Mouse (Mus musculus) kidney, embryonic 14.5 days (tissue): ENCODE data around the gene Znrf3. TPM values are rescaled to one million over a fixed set of nuclear protein-coding genes. Genes with fewer than 3 reads are reported as not detected.

Experiments used
- ATAC-seq: fragments of 200-750 bp; cut with Nextera tagmentation; 2 replicates; pipeline ENCODE4 v1.8.0; 2017; ENCODE audit warnings: moderate number of reproducible peaks, mild to moderate bottlenecking, moderate TSS enrichment, moderate library complexity; ENCODE audit not compliant: low FRiP score, low TSS enrichment
- H3K27ac ChIP-seq: fragments of 300-500 bp; sonication (generic); 2 replicates; pipeline ENCODE4 v1.5.1; 2014; ENCODE audit warnings: low read depth, mild to moderate bottlenecking, low read length, moderate library complexity, mixed read lengths
- H3K27me3 ChIP-seq: fragments of 300-500 bp; sonication (generic); 2 replicates; pipeline ENCODE4 v1.6.1; 2014; ENCODE audit warnings: mild to moderate bottlenecking, low read length; ENCODE audit not compliant: control insufficient read depth, insufficient read depth
- H3K36me3 ChIP-seq: fragments of 300-500 bp; sonication (generic); 2 replicates; pipeline ENCODE4 v1.6.1; 2014; ENCODE audit warnings: low read length, mixed read lengths; ENCODE audit not compliant: control insufficient read depth, insufficient read depth
- H3K4me1 ChIP-seq: fragments of 300-500 bp; sonication (generic); 2 replicates; pipeline ENCODE4 v1.6.1; 2014; ENCODE audit warnings: low read length, mixed read lengths; ENCODE audit not compliant: control insufficient read depth, insufficient read depth
- H3K4me2 ChIP-seq: fragments of 300-500 bp; sonication (generic); replicated peaks from 2 replicates; pipeline ENCODE4 v1.6.1; 2014; ENCODE audit warnings: low read depth, mild to moderate bottlenecking, low read length
- H3K4me3 ChIP-seq: fragments of 300-500 bp; sonication (generic); 2 replicates; pipeline ENCODE4 v1.5.1; 2014; ENCODE audit warnings: mild to moderate bottlenecking, low read length
- H3K9ac ChIP-seq: fragments of 300-500 bp; sonication (generic); 2 replicates; pipeline ENCODE4 v1.6.1; 2014; ENCODE audit warnings: low read depth, mild to moderate bottlenecking, low read length, moderate library complexity
- H3K9me3 ChIP-seq: fragments of 300-500 bp; sonication (generic); 2 replicates; pipeline ENCODE4 v1.6.1; 2016; ENCODE audit warnings: low read length; ENCODE audit not compliant: control insufficient read depth
- WGBS: fragments of 180-500 bp; shearing (Covaris S2); extraction: QIAGEN DNeasy Blood & Tissue Kit; methylation state at CpG from one replicate; pipeline ENCODE4 v1.1.7; 2014; 5-methylcytosine and 5-hydroxymethylcytosine counted together
- polyA plus RNA-seq: library from polyadenylated mRNA; unstranded; fragments of >200 nt; fragmentation: Nextera tagmentation; extraction: Ambion mirVana; gene quantifications from 2 replicates; pipeline ENCODE4 v1.2.1, GENCODE M21; 2014

The Znrf3 gene
- polyA plus RNA-seq, 1 experiment from 2014 or later, result 20.6 TPM

DNA sequence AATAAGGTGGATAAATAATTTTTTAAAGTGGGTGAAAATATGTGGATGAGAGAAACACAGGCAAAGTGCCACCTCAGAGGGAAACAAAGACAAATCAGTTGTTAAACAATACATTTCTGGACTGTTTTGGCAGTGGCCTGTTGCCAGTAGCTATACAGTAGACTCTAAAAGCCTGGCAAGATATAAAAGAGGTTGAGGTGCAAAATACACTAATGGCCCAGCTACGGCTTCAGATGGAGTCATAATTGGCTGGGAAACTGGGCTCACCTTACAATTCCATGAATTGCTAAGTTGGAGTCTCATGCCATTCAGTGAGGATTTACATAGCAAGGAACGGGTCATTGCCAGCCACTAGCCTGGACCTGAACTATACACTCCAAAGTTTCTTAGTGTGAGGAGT, 62.0 kb downstream of the Znrf3 start:
- Histone ChIP-seq H3K4me3 (no peak overlapping the region), H3K9me3 (no peaks in the 10 kb centered on the region), H3K36me3 (no peaks in the 10 kb centered on the region), H3K9ac (no peak overlapping the region), H3K27ac (no peak overlapping the region), H3K27me3 (no peaks in the 10 kb centered on the region), H3K4me1 (no peaks in the 10 kb centered on the region), H3K4me2 (no peak overlapping the region)
- WGBS, result 62% methylated on average over 2 of the region's 2 CpGs
- ATAC-seq, result no peak

DNA sequence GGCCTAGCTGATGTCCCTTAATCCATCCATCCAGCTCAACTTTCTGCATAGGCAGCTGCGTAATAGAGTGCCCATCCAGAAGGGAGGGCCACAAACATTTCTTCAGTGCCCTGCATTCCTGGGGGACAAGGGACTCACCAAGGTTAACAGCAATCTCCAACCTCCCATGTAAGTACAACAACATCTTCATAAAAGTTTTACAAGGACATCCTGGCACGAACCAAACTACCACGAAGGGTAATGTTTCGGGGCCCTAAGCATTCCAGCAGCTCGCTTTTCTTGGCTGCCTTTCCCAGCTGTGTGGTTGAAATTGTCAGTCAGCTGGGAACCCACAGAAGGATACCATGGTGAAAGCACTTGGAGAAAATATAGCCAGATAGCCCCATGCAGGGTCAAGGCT, 63.4 kb downstream of the Znrf3 start:
- H3K4me2 ChIP-seq, result no peak overlapping the region
- H3K27me3 ChIP-seq, result no peaks in the 10 kb centered on the region
- no peaks in the 10 kb centered on the region for H3K9me3 ChIP-seq
- no peak overlapping the region for H3K4me3 ChIP-seq
- ATAC-seq, result no peak
- H3K27ac ChIP-seq, result no peak overlapping the region
- no peak overlapping the region for H3K9ac ChIP-seq
- H3K4me1 ChIP-seq, result no peaks in the 10 kb centered on the region
- WGBS, result 64% methylated on average over 5 of the region's 5 CpGs
- no peaks in the 10 kb centered on the region for H3K36me3 ChIP-seq

GRCm38 (mm10) chr11:5380275-5380674, 64.4 kb downstream of the Znrf3 start:
- Histone ChIP-seq H3K27me3 (no peaks in the 10 kb centered on the region), H3K27ac (no peak overlapping the region), H3K9me3 (no peaks in the 10 kb centered on the region), H3K4me3 (no peak overlapping the region), H3K4me2 (no peak overlapping the region), H3K9ac (no peak overlapping the region), H3K36me3 (no peaks in the 10 kb centered on the region), H3K4me1 (no peaks in the 10 kb centered on the region)
- ATAC-seq, result no peak
- WGBS, result 84% methylated on average over 3 of the region's 3 CpGs

DNA sequence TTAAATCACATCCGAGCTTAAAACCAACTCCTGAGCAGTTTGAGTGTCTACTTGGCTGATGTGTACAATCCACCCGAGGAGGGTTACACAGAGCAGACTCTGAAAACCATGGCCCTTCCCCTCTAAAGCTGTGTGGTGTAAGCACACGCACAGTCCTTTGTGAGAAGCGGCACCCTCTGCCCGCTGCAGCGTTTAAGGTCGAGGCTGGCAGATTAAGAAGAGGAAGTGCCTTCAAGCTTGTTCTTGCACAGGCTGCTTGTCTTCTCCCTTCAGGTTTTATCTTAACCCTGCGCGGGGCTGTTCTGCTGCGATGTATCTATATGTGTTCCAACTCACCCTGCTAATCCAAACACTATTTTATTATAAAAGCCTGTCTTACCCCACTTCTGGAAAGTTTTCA, 75.5 kb downstream of the Znrf3 start:
- H3K36me3 ChIP-seq, result no peaks in the 10 kb centered on the region
- H3K9me3 ChIP-seq, result no peaks in the 10 kb centered on the region
- H3K4me3 ChIP-seq, result no peak overlapping the region
- no peak for ATAC-seq
- H3K27ac ChIP-seq, result no peak overlapping the region
- 71% methylated on average over 10 of the region's 10 CpGs for WGBS
- no peaks in the 10 kb centered on the region for H3K4me1 ChIP-seq
- no peaks in the 10 kb centered on the region for H3K27me3 ChIP-seq
- no peak overlapping the region for H3K4me2 ChIP-seq
- no peak overlapping the region for H3K9ac ChIP-seq

DNA sequence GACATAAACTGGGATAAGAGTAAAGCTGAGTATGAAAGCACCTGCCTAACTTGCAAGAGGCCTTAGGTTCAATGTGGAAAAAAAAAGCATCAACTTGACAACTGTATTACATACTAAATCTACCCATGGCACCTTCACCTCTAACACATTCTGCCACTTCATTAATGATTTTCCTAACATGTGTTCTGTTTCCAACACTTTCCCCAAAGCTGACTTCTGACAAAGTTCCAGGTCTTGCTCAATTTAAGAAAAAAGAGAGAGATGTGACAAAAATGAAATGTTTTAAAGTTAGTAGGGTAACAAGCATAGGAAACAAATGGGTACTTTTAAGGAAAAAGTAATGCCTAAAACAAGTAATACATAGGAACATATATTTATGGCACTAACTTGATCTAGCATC, 76.2 kb downstream of the Znrf3 start:
- Histone ChIP-seq H3K27me3 (no peaks in the 10 kb centered on the region), H3K27ac (no peak overlapping the region), H3K4me1 (no peaks in the 10 kb centered on the region), H3K36me3 (no peaks in the 10 kb centered on the region), H3K9ac (no peak overlapping the region), H3K4me2 (no peak overlapping the region), H3K4me3 (no peak overlapping the region), H3K9me3 (no peaks in the 10 kb centered on the region)
- no peak for ATAC-seq

DNA sequence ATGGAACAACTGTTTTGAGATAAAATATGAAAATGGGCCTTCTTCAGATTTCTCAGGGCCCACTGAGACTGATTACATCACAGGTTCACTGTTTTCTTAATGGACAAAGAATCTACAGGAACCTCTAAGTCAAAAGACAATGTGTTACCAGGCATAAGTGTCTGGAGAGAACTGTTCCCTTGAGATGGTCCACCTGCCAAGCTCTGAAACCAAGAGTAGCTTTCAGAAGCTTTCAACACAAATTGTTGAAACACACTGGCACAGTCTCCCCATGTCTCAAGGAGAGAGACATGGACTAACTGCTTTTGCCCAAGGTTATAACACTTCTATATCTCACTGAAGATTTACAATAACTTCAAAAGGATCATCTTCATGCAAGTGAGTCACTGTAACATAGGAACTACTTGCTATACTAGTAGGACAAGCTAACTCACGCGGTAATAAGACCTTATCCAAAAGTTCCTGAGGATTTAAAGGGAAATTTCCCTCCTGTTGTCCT, 89.3 kb downstream of the Znrf3 start:
- H3K4me3 ChIP-seq, result no peak overlapping the region
- no peak overlapping the region for H3K4me2 ChIP-seq
- 97% methylated on average over 2 of the region's 2 CpGs for WGBS
- H3K36me3 ChIP-seq, result no peaks in the 10 kb centered on the region
- H3K9me3 ChIP-seq, result no peaks in the 10 kb centered on the region
- no peaks in the 10 kb centered on the region for H3K27me3 ChIP-seq
- H3K4me1 ChIP-seq, result no peaks in the 10 kb centered on the region
- H3K9ac ChIP-seq, result no peak overlapping the region
- H3K27ac ChIP-seq, result no peak overlapping the region
- no peak for ATAC-seq

DNA sequence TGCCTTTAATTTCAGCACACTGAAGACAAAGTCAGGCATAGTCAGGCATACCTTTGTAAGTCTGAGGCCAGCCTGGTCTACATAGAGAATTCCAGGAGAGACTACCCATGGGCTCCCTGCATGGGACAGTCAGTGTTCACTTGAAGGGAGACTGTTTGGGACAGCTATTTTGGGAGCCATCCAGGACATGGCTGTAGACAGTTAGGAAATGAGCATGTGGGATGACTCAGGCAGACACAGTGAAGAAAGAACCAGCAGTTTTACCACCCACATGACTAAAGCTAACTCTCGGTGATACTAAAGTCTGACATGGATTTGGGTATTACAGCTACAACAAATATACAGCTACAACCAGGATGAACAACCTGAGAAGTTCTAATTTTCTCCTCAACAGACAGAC, 89.9 kb downstream of the Znrf3 start:
- 86% methylated on average over 1 of the region's 1 CpGs for WGBS
- Histone ChIP-seq H3K27ac (no peak overlapping the region; the same call in 1 of the 2 replicates), H3K4me1 (no peaks in the 10 kb centered on the region), H3K9me3 (no peaks in the 10 kb centered on the region), H3K4me2 (no peak overlapping the region), H3K27me3 (no peaks in the 10 kb centered on the region), H3K36me3 (no peaks in the 10 kb centered on the region), H3K9ac (no peak overlapping the region), H3K4me3 (no peak overlapping the region)
- no peak for ATAC-seq

DNA sequence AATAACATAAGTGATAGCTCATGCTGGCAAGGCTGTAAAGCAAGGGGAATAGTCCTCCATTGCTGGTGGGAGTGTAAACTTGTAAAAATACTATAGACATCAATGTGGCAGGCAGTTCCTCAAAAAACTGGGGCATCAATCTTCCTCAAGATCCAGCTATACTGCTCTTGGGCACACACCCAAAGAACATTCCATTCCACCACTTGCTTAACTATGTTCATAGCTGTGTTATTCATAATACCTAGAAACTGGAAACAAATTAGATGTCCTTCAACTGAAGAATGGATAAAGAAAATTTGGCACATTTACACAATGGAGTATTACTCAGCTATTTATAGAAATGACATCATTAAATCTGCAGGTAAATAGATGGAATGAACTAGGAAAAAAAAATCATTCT, 91.6 kb downstream of the Znrf3 start:
- no peak for ATAC-seq
- Histone ChIP-seq H3K4me2 (no peak overlapping the region), H3K36me3 (no peaks in the 10 kb centered on the region), H3K27me3 (no peaks in the 10 kb centered on the region), H3K9ac (no peak overlapping the region), H3K9me3 (no peaks in the 10 kb centered on the region), H3K4me3 (no peak overlapping the region), H3K4me1 (no peaks in the 10 kb centered on the region), H3K27ac (no peak overlapping the region)

DNA sequence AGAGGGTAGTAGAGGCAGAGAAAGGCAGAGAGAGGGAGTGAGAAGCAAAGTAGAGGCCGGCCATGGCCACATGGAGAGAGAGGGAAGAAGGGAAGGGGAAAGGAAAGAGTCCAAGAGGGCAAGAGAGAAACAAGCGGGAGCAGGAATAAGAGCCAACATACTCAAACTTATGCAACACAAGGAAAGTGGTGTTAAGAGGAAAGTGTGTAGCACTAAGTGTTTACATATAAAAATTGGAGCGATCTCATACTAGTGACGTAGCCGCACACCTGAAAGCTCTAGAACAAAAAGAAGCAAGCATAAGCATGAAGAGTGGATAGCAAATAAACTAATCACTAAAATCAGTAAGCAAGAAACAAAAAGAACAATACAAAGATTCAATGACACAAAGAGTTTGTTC, 95.2 kb downstream of the Znrf3 start:
- 97% methylated on average over 5 of the region's 5 CpGs for WGBS
- no peak for ATAC-seq
- Histone ChIP-seq H3K4me2 (no peak overlapping the region), H3K36me3 (no peaks in the 10 kb centered on the region), H3K27me3 (no peaks in the 10 kb centered on the region), H3K9ac (no peak overlapping the region), H3K9me3 (no peaks in the 10 kb centered on the region), H3K4me3 (no peak overlapping the region), H3K27ac (no peak overlapping the region), H3K4me1 (peaks cover 8% of the 10 kb centered on the region)
